Mouse (Mus musculus) liver, adult 2 months (tissue): Measurements from ENCODE around the gene Atp6v0c.

Experiments
- CTCF ChIP-seq: fragments of 200-500 bp; IDR thresholded peaks from 2 replicates; pipeline ENCODE4 v1.5.1; 2011; ENCODE audit warnings: low read depth, low read length, control low read depth
- POLR2A ChIP-seq: fragments of 200-500 bp; IDR thresholded peaks from 2 replicates; pipeline ENCODE4 v1.6.1; 2011; ENCODE audit warnings: low read length, control low read depth; ENCODE audit not compliant: insufficient read depth; ENCODE audit errors: extremely low read depth

GRCm38 (mm10) chr17:24209043-24209915 is 39.8 kb upstream of the Atp6v0c start, which contains the start of gene Ntn3:
- TF ChIP-seq CTCF (no peak), POLR2A (no peak)
